Mouse (Mus musculus) thymus, adult 2 months (tissue): ENCODE data around the gene Robo3.

Source experiments
- CTCF ChIP-seq: fragments of 200-500 bp; IDR thresholded peaks from 2 replicates; pipeline ENCODE4 v1.5.1; 2012; ENCODE audit warnings: mild to moderate bottlenecking, control low read depth, low read length, moderate library complexity, borderline replicate concordance; ENCODE audit not compliant: control insufficient read depth, poor library complexity, insufficient read depth; ENCODE audit errors: extremely low read depth
- POLR2A ChIP-seq: fragments of 200-500 bp; IDR thresholded peaks from 2 replicates; pipeline ENCODE4 v1.6.1; 2012; ENCODE audit warnings: mild to moderate bottlenecking, low read length, control low read depth, moderate library complexity; ENCODE audit not compliant: control insufficient read depth, poor library complexity, insufficient read depth; ENCODE audit errors: extremely low read depth

GRCm38 (mm10) chr9:37462764-37463163, 29.7 kb upstream of the Robo3 start:
- TF ChIP-seq CTCF (no peak), POLR2A (no peak)
